Mouse (Mus musculus) stomach, postnatal 0 days (tissue): Measurements from ENCODE around the gene Cds1. TPM values are rescaled to one million over a fixed set of nuclear protein-coding genes. Genes with fewer than 3 reads are reported as not detected.

Experiments used
- ATAC-seq: fragments of 200-750 bp; cut with Nextera tagmentation; 2 replicates; pipeline ENCODE4 v1.8.0; 2017; ENCODE audit not compliant: low FRiP score, low TSS enrichment
- DNase-seq: peaks from one replicate; pipeline ENCODE4 v3.0.0-alpha.2; 2016; ENCODE audit warnings: low spot score
- H3K27ac ChIP-seq: fragments of 300-500 bp; sonication (generic); replicated peaks from 2 replicates; pipeline ENCODE4 v1.5.1; 2014; ENCODE audit warnings: mild to moderate bottlenecking, control low read depth
- H3K27me3 ChIP-seq: fragments of 300-500 bp; sonication (generic); 2 replicates; pipeline ENCODE4 v1.6.1; 2014; ENCODE audit warnings: low read length; ENCODE audit not compliant: control insufficient read depth, insufficient read depth
- H3K36me3 ChIP-seq: fragments of 300-500 bp; sonication (generic); 2 replicates; pipeline ENCODE4 v1.6.1; 2014; ENCODE audit warnings: low read length, mixed read lengths; ENCODE audit not compliant: control insufficient read depth, insufficient read depth
- H3K4me1 ChIP-seq: fragments of 300-500 bp; sonication (generic); replicated peaks from 2 replicates; pipeline ENCODE4 v1.6.1; 2014; ENCODE audit warnings: antibody characterized with exemption; ENCODE audit not compliant: control insufficient read depth, insufficient read depth
- H3K4me2 ChIP-seq: fragments of 300-500 bp; sonication (generic); replicated peaks from 2 replicates; pipeline ENCODE4 v1.6.1; 2014; ENCODE audit warnings: low read depth, mild to moderate bottlenecking, control low read depth, moderate library complexity
- H3K4me3 ChIP-seq: fragments of 300-500 bp; sonication (generic); 2 replicates; pipeline ENCODE4 v1.5.1; 2014; ENCODE audit warnings: low read depth, low read length, control low read depth
- H3K9ac ChIP-seq: fragments of 300-500 bp; sonication (generic); 2 replicates; pipeline ENCODE4 v1.6.1; 2014; ENCODE audit warnings: mild to moderate bottlenecking, low read length, control low read depth, mixed read lengths
- H3K9me3 ChIP-seq: fragments of 300-500 bp; sonication (generic); 2 replicates; pipeline ENCODE4 v1.6.1; 2016; ENCODE audit warnings: low read length; ENCODE audit not compliant: control insufficient read depth
- CTCF ChIP-seq: IDR thresholded peaks from 2 replicates; pipeline ENCODE4 v1.5.1; 2016; ENCODE audit warnings: antibody characterized with exemption, low read depth, mild to moderate bottlenecking, moderate library complexity
- EP300 ChIP-seq: optimal IDR thresholded peaks from 2 replicates; pipeline ENCODE3; 2016; ENCODE audit warnings: antibody characterized with exemption
- WGBS: fragments of 180-500 bp; shearing (Covaris S2); extraction: QIAGEN DNeasy Blood & Tissue Kit; methylation state at CpG from one replicate; pipeline ENCODE4 v1.1.7; 2014; 5-methylcytosine and 5-hydroxymethylcytosine counted together
- polyA plus RNA-seq: library from polyadenylated mRNA; unstranded; fragments of >200 nt; fragmentation: Nextera tagmentation; extraction: Ambion mirVana; gene quantifications from 2 replicates; pipeline ENCODE4 v1.2.1, GENCODE M21; 2015

Cds1 gene
- polyA plus RNA-seq, 1 experiment from 2014 or later: 18.0 TPM

GRCm38 (mm10) chr5:101779376-101779863 is 14.5 kb downstream of the Cds1 start:
- Histone ChIP-seq H3K4me3 (no peak overlapping the region), H3K9ac (no peak overlapping the region), H3K4me1 (no peaks in the 10 kb centered on the region), H3K27me3 (no peaks in the 10 kb centered on the region), H3K36me3 (no peaks in the 10 kb centered on the region), H3K27ac (no peak overlapping the region), H3K4me2 (no peak overlapping the region), H3K9me3 (no peaks in the 10 kb centered on the region)
- TF ChIP-seq EP300: no peak
- no peak for TF ChIP-seq CTCF
- ATAC-seq (no peak), DNase-seq (no peak)
- 68% methylated on average over 15 of the region's 15 CpGs for WGBS

GRCm38 (mm10) chr5:101780918-101781317 is 16.0 kb downstream of the Cds1 start:
- 58% methylated on average over 4 of the region's 4 CpGs for WGBS
- DNase-seq (no peak), ATAC-seq (no peak)

GRCm38 (mm10) chr5:101784328-101784727 is 19.4 kb downstream of the Cds1 start:
- no peak overlapping the region for H3K9ac ChIP-seq
- no peaks in the 10 kb centered on the region for H3K36me3 ChIP-seq
- TF ChIP-seq EP300 (no peak), CTCF (no peak)
- H3K27me3 ChIP-seq: no peaks in the 10 kb centered on the region
- no peaks in the 10 kb centered on the region for H3K4me1 ChIP-seq
- WGBS: 38% methylated on average over 3 of the region's 3 CpGs
- ATAC-seq (peak; percentile 64), DNase-seq (no peak)
- H3K27ac ChIP-seq: peak overlapping the region; percentile 20; the same call in 1 of the 2 replicates
- H3K4me2 ChIP-seq: no peak overlapping the region
- H3K4me3 ChIP-seq: no peak overlapping the region
- no peaks in the 10 kb centered on the region for H3K9me3 ChIP-seq

More at GRCm38 (mm10) chr5:101780918-101781317, 16.0 kb downstream of the Cds1 start:
- H3K4me1 ChIP-seq: no peaks in the 10 kb centered on the region
- no peak overlapping the region for H3K27ac ChIP-seq
- H3K36me3 ChIP-seq: no peaks in the 10 kb centered on the region
- no peak for TF ChIP-seq EP300
- TF ChIP-seq CTCF: no peak
- H3K4me3 ChIP-seq: no peak overlapping the region
- no peak overlapping the region for H3K4me2 ChIP-seq
- H3K9me3 ChIP-seq: no peaks in the 10 kb centered on the region
- H3K9ac ChIP-seq: no peak overlapping the region
- no peaks in the 10 kb centered on the region for H3K27me3 ChIP-seq

- no peaks in the 10 kb centered on the region for H3K36me3 ChIP-seq
- no peaks in the 10 kb centered on the region for H3K9me3 ChIP-seq
- H3K4me1 ChIP-seq: no peaks in the 10 kb centered on the region
- no peak for DNase-seq
- H3K27me3 ChIP-seq: no peaks in the 10 kb centered on the region
- no peak for TF ChIP-seq CTCF
- no peak for TF ChIP-seq EP300
- ATAC-seq: no peak
- WGBS: 71% methylated on average over 2 of the region's 2 CpGs
- H3K27ac ChIP-seq: peak overlapping the region; percentile 20; the same call in 1 of the 2 replicates
- H3K4me3 ChIP-seq: no peak overlapping the region
- H3K4me2 ChIP-seq: no peak overlapping the region
- no peak overlapping the region for H3K9ac ChIP-seq
These were observed 19.9 kb downstream of the Cds1 start for GRCm38 (mm10) chr5:101784787-101785186.

DNA sequence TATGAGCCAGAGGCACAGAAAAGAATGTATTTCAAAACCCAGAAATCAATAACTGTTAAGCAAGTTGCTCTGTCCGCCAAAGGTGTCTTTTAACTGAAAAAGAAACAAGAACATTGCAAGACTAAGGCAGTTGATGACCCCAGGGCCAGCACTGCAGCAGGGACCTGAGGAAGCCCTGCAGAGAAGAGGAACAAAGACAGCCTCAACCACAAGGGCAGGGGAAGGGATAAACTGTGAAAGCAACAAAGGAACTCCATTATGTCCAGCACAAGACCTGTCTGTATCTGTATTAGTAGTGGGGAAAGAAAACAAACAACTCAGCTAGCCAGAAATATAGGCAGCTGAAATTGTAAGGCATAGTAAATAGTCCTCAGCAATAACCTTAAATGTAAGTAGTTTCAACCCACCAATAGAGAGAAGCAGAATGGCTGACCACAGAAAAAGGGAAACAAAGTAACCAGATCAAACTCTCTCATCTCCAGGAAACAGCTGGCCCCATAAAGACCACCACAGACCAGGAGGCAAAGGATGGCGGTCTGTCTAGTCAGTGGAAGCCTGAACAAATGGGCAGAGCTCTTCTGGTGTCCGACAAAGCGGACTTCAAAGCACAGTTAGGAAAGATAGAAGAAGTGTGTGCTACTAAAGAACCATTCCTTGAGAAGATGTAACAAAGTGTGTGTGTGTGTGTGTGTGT is 21.1 kb downstream of the Cds1 start:
- no peak for DNase-seq

DNA sequence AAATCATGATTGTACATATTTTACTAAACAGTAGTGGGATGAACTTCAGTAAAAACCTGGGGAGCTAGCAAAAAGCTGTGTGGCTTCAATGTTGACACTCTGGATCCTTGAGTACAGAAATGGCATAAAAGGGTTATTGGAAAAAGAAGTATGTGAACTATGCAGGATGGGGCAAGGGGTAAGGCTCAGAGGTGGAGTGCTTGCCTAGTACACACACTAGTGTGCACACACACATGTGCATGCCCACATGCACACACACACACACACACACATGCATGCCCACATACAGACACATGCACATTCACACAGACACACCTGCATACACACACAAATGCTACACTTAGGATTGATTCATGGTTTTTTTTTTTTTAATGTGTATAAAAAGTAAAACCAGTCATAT is 24.8 kb downstream of the Cds1 start:
- Histone ChIP-seq H3K4me3 (no peak overlapping the region), H3K9me3 (no peaks in the 10 kb centered on the region), H3K36me3 (no peaks in the 10 kb centered on the region), H3K27me3 (no peaks in the 10 kb centered on the region), H3K9ac (no peak overlapping the region), H3K4me1 (no peaks in the 10 kb centered on the region), H3K27ac (no peak overlapping the region), H3K4me2 (no peak overlapping the region)
- no peak for ATAC-seq
- no peak for DNase-seq
- TF ChIP-seq EP300: no peak

More for the DNA sequence above, 21.1 kb downstream of the Cds1 start:
- 85% methylated on average over 4 of the region's 4 CpGs for WGBS
- Histone ChIP-seq H3K9me3 (no peaks in the 10 kb centered on the region), H3K36me3 (no peaks in the 10 kb centered on the region), H3K4me1 (no peaks in the 10 kb centered on the region), H3K9ac (no peak overlapping the region), H3K27me3 (no peaks in the 10 kb centered on the region), H3K4me3 (no peak overlapping the region), H3K27ac (no peak overlapping the region), H3K4me2 (no peak overlapping the region)
- TF ChIP-seq EP300: no peak
- TF ChIP-seq CTCF: no peak
- ATAC-seq: no peak
